Mouse (Mus musculus) intestine, embryonic 16.5 days (tissue): ENCODE measurements around the gene Gdf15. TPM values are rescaled to one million over a fixed set of nuclear protein-coding genes. Genes with fewer than 3 reads are reported as not detected.

ENCODE experiments used
- ATAC-seq: fragments of 200-750 bp; cut with Nextera tagmentation; 2 replicates; pipeline ENCODE4 v1.8.0; 2017; ENCODE audit warnings: moderate TSS enrichment, moderate library complexity
- H3K27ac ChIP-seq: fragments of 300-500 bp; sonication (generic); 2 replicates; pipeline ENCODE4 v1.5.1; 2014; ENCODE audit warnings: mild to moderate bottlenecking, low read length
- H3K27me3 ChIP-seq: fragments of 300-500 bp; sonication (generic); replicated peaks from 2 replicates; pipeline ENCODE4 v1.6.1; 2014; ENCODE audit warnings: low read length, control low read depth, mixed read lengths; ENCODE audit not compliant: control insufficient read depth, insufficient read depth
- H3K36me3 ChIP-seq: fragments of 300-500 bp; sonication (generic); 2 replicates; pipeline ENCODE4 v1.6.1; 2014; ENCODE audit warnings: low read length, control low read depth; ENCODE audit not compliant: control insufficient read depth, insufficient read depth
- H3K4me1 ChIP-seq: fragments of 300-500 bp; sonication (generic); 2 replicates; pipeline ENCODE4 v1.6.1; 2014; ENCODE audit warnings: low read length, control low read depth, mixed read lengths; ENCODE audit not compliant: control insufficient read depth, insufficient read depth
- H3K4me2 ChIP-seq: fragments of 300-500 bp; sonication (generic); 2 replicates; pipeline ENCODE4 v1.6.1; 2014; ENCODE audit warnings: low read depth, low read length, control low read depth
- H3K4me3 ChIP-seq: fragments of 300-500 bp; sonication (generic); 2 replicates; pipeline ENCODE4 v1.5.1; 2014; ENCODE audit warnings: mild to moderate bottlenecking, low read length
- H3K9ac ChIP-seq: fragments of 300-500 bp; sonication (generic); 2 replicates; pipeline ENCODE4 v1.6.1; 2014; ENCODE audit warnings: low read depth, low read length
- H3K9me3 ChIP-seq: fragments of 300-500 bp; sonication (generic); 2 replicates; pipeline ENCODE4 v1.6.1; 2016; ENCODE audit warnings: low read length, control low read depth; ENCODE audit not compliant: control insufficient read depth
- WGBS: fragments of 180-500 bp; shearing (Covaris S2); extraction: QIAGEN DNeasy Blood & Tissue Kit; methylation state at CpG from one replicate; pipeline ENCODE4 v1.1.7; 2014; 5-methylcytosine and 5-hydroxymethylcytosine counted together
- polyA plus RNA-seq: library from polyadenylated mRNA; unstranded; fragments of >200 nt; fragmentation: Nextera tagmentation; extraction: Ambion mirVana; gene quantifications from 2 replicates; pipeline ENCODE4 v1.2.1, GENCODE M21; 2015

The Gdf15 gene
- polyA plus RNA-seq, 1 experiment from 2014 or later, result 3.6 TPM

- Histone ChIP-seq H3K27me3 (no peaks in the 10 kb centered on the region), H3K4me1 (peaks cover 36% of the 10 kb centered on the region), H3K4me2 (peak overlapping the region; percentile 99), H3K9me3 (no peaks in the 10 kb centered on the region), H3K36me3 (no peaks in the 10 kb centered on the region), H3K4me3 (peak overlapping the region; percentile 60), H3K9ac (peak overlapping the region; percentile 75), H3K27ac (peak overlapping the region; percentile 88)
- under 1% methylated on average over 6 of the region's 6 CpGs for WGBS
- no peak for ATAC-seq
Observed at GRCm38 (mm10) chr8:70611849-70612248, 20.4 kb downstream of the Gdf15 start.

GRCm38 (mm10) chr8:70610796-70611771 lies 21.2 kb downstream of the Gdf15 start:
- H3K36me3 ChIP-seq, result no peaks in the 10 kb centered on the region
- peak; percentile 18 for ATAC-seq
- peak overlapping the region; percentile 60 for H3K4me3 ChIP-seq
- H3K9ac ChIP-seq, result peak overlapping the region; percentile 89
- H3K4me2 ChIP-seq, result peak overlapping the region; percentile 99
- H3K4me1 ChIP-seq, result peaks cover 40% of the 10 kb centered on the region
- H3K27me3 ChIP-seq, result no peaks in the 10 kb centered on the region
- H3K27ac ChIP-seq, result peak overlapping the region; percentile 99
- under 1% methylated on average over 54 of the region's 54 CpGs for whole genome bisulfite sequencing
- H3K9me3 ChIP-seq, result no peaks in the 10 kb centered on the region

GRCm38 (mm10) chr8:70609849-70610795 lies 22.1 kb downstream of the Gdf15 start:
- WGBS, result under 1% methylated on average over 43 of the region's 45 CpGs

GRCm38 (mm10) chr8:70609368-70609848 lies 22.8 kb downstream of the Gdf15 start:
- Histone ChIP-seq H3K9ac (peak overlapping the region; percentile 89), H3K4me1 (peaks cover 40% of the 10 kb centered on the region), H3K27me3 (no peaks in the 10 kb centered on the region), H3K27ac (peak overlapping the region; percentile 99), H3K4me3 (peak overlapping the region; percentile 60), H3K4me2 (peak overlapping the region; percentile 99), H3K9me3 (no peaks in the 10 kb centered on the region), H3K36me3 (no peaks in the 10 kb centered on the region)
- 1% methylated on average over 34 of the region's 39 CpGs for WGBS
- peak; percentile 67 for ATAC-seq

More at GRCm38 (mm10) chr8:70609849-70610795, 22.1 kb downstream of the Gdf15 start:
- peaks cover 40% of the 10 kb centered on the region for H3K4me1 ChIP-seq
- peak overlapping the region; percentile 89 for H3K9ac ChIP-seq
- ATAC-seq, result peak; percentile 63
- H3K9me3 ChIP-seq, result no peaks in the 10 kb centered on the region
- H3K27ac ChIP-seq, result peak overlapping the region; percentile 99
- H3K4me3 ChIP-seq, result peak overlapping the region; percentile 60
- H3K4me2 ChIP-seq, result peak overlapping the region; percentile 99
- no peaks in the 10 kb centered on the region for H3K36me3 ChIP-seq
- H3K27me3 ChIP-seq, result no peaks in the 10 kb centered on the region

GRCm38 (mm10) chr8:70608749-70609367 lies 23.4 kb downstream of the Gdf15 start, which contains the start of gene Ssbp4:
Gene Ssbp4 (minus strand): TSS chr8:70608872.
- ATAC-seq, result peak; percentile 0; the same call in 1 of the 2 replicates
- Histone ChIP-seq H3K9me3 (no peaks in the 10 kb centered on the region), H3K9ac (peak within 1 kb of the TSS; percentile 89), H3K4me3 (peak within 1 kb of the TSS; percentile 83), H3K27me3 (no peaks in the 10 kb centered on the region), H3K27ac (peak within 1 kb of the TSS; percentile 99), H3K4me1 (peaks cover 39% of the 10 kb centered on the region), H3K4me2 (peak within 1 kb of the TSS; percentile 99), H3K36me3 (no peaks in the 10 kb centered on the region)
- WGBS, result 5% methylated on average over 26 of the region's 26 CpGs

- Histone ChIP-seq H3K27me3 (no peaks in the 10 kb centered on the region), H3K9me3 (no peaks in the 10 kb centered on the region), H3K9ac (peak overlapping the region; percentile 89), H3K27ac (peak overlapping the region; percentile 99), H3K4me1 (peaks cover 36% of the 10 kb centered on the region), H3K4me3 (peak overlapping the region; percentile 83), H3K36me3 (no peaks in the 10 kb centered on the region), H3K4me2 (peak overlapping the region; percentile 99)
- no peak for ATAC-seq
- WGBS, result 1% methylated on average over 83 of the region's 84 CpGs
Observed at GRCm38 (mm10) chr8:70607898-70608748, 24.1 kb downstream of the Gdf15 start.

GRCm38 (mm10) chr8:70607603-70607897 lies 24.7 kb downstream of the Gdf15 start:
- H3K27me3 ChIP-seq, result no peaks in the 10 kb centered on the region
- H3K9me3 ChIP-seq, result no peaks in the 10 kb centered on the region
- peak overlapping the region; percentile 89 for H3K9ac ChIP-seq
- peak overlapping the region; percentile 99 for H3K4me2 ChIP-seq
- peaks cover 36% of the 10 kb centered on the region for H3K4me1 ChIP-seq
- WGBS, result 22% methylated on average over 6 of the region's 6 CpGs
- ATAC-seq, result no peak
- peak overlapping the region; percentile 83 for H3K4me3 ChIP-seq
- H3K27ac ChIP-seq, result peak overlapping the region; percentile 76
- H3K36me3 ChIP-seq, result no peaks in the 10 kb centered on the region
